Mouse (Mus musculus): Measurements from ENCODE around the gene Ldhc. TPM values are rescaled to one million over a fixed set of nuclear protein-coding genes. Genes with fewer than 3 reads are reported as not detected.
"Not testable (repeated sequence)": the region's sequence is repeated elsewhere in the genome, so short reads cannot be mapped to it uniquely, and the experiment has no call there.

The Ldhc gene
- polyA plus RNA-seq, 1 experiment = 0.08 TPM

- Histone ChIP-seq H3K4me3 (ENCODE audit: insufficient read depth, low read length) (no peak overlapping the region), H3K4me1 (ENCODE audit: control insufficient read depth, insufficient read depth, low read length) (no peaks in the 10 kb centered on the region), H3K27ac (ENCODE audit: insufficient read depth, low read length) (no peak overlapping the region)
- TF ChIP-seq POLR2A (IDR thresholded peaks at IDR 0.05; ENCODE audit: extremely low read depth, insufficient read depth, low read length) (no peak), CTCF (IDR thresholded peaks at IDR 0.05; ENCODE audit: extremely low read depth, insufficient read depth, low read length) (no peak)
Measured at GRCm38 (mm10) chr7:46852666-46853065, 8.3 kb upstream of the Ldhc start.

DNA sequence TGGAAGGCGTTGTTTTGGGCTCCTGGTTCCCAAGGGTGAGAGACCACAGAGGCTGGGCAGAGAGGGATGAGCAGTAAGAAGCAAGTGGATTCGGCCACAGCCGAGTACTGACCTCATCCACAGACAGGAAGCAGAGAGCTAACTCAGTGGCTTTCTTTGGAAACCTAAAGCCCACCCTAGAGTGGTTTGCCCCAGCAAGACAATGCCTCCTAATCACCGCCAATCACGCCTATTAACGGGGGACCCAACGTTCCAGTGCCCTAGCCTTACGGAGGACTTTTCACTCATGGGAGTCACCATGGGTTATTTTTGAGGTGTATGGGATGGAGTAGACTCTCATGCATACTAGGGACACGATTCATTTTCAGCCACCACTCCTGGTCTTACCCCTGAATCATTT lies 7.6 kb upstream of the Ldhc start:
- Histone ChIP-seq H3K4me3 (ENCODE audit: insufficient read depth, low read length) (no peak overlapping the region), H3K4me1 (ENCODE audit: control insufficient read depth, insufficient read depth, low read length) (no peaks in the 10 kb centered on the region), H3K27ac (ENCODE audit: insufficient read depth, low read length) (no peak overlapping the region)
- TF ChIP-seq POLR2A (IDR thresholded peaks at IDR 0.05; ENCODE audit: extremely low read depth, insufficient read depth, low read length) (no peak), CTCF (IDR thresholded peaks at IDR 0.05; ENCODE audit: extremely low read depth, insufficient read depth, low read length) (no peak)

DNA sequence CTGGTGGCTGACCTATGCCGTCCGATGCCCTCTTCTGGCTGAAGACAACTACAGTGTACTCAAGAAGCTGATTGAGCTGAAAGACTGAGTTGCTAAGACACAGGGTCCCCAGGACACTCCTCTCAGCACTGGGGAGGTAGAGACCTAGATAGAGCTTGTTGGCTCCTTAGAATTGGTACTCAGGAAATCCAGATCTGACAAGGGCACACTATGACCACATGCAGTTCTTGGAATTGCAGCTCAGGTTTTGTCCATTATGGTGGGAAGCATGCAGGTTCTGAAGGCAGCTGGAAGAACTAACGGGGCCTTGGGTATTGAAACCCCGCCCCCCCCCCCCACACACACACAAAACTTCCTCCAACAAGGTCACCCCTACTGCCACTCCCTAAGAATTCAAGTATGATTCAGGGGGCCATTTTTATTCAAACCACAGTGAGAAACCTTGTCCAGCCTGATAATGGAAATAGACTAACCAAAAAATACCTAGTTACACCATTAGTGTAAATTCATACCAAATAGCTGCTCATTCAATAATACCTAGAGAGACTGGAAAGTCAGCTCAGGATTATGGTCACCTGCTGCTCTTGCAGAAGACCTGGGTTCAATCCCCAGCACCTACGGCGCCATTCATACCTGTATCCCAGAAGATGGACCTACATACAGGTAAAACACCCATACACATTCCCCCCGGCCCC lies 5.0 kb upstream of the Ldhc start:
- no peak overlapping the region for H3K4me3 ChIP-seq (ENCODE audit: insufficient read depth, low read length)
- no peak overlapping the region for H3K27ac ChIP-seq (ENCODE audit: insufficient read depth, low read length)
- TF ChIP-seq CTCF (IDR thresholded peaks at IDR 0.05; ENCODE audit: extremely low read depth, insufficient read depth, low read length) (no peak), POLR2A (IDR thresholded peaks at IDR 0.05; ENCODE audit: extremely low read depth, insufficient read depth, low read length) (no peak)
- H3K4me1 ChIP-seq (ENCODE audit: control insufficient read depth, insufficient read depth, low read length) = no peaks in the 10 kb centered on the region

- no peak for TF ChIP-seq CTCF (IDR thresholded peaks at IDR 0.05; ENCODE audit: extremely low read depth, insufficient read depth, low read length)
- no peak for TF ChIP-seq POLR2A (IDR thresholded peaks at IDR 0.05; ENCODE audit: extremely low read depth, insufficient read depth, low read length)
- no peak overlapping the region for H3K4me3 ChIP-seq (ENCODE audit: insufficient read depth, low read length)
- H3K4me1 ChIP-seq (ENCODE audit: control insufficient read depth, insufficient read depth, low read length) = no peaks in the 10 kb centered on the region
- no peak overlapping the region for H3K27ac ChIP-seq (ENCODE audit: insufficient read depth, low read length)
Measured at GRCm38 (mm10) chr7:46857436-46857835, 3.6 kb upstream of the Ldhc start.

GRCm38 (mm10) chr7:46859031-46859430 lies 2.0 kb upstream of the Ldhc start:
- Histone ChIP-seq H3K4me3 (ENCODE audit: insufficient read depth, low read length) (no peak overlapping the region), H3K27ac (ENCODE audit: insufficient read depth, low read length) (no peak overlapping the region), H3K4me1 (ENCODE audit: control insufficient read depth, insufficient read depth, low read length) (no peaks in the 10 kb centered on the region)
- TF ChIP-seq POLR2A (IDR thresholded peaks at IDR 0.05; ENCODE audit: extremely low read depth, insufficient read depth, low read length) (no peak), CTCF (IDR thresholded peaks at IDR 0.05; ENCODE audit: extremely low read depth, insufficient read depth, low read length) (no peak)

DNA sequence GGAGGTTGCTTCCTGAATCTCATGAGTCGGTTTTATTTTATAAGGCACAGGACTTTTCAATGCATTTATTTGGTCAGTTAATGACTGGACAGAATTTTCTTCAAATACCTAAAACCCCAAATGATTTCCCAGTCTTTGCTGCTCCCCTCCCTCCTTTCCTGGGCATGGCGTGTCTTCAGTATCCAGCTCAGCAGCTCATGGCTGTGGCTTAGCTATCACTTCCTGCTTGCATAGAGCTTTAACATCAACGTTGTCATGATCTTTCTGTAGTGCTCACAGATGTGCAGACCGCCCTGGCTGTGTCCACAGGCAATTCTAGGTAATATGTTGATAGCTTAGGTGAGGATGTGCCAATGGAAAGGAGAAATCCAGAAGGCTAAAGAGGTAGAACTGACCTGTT lies 11.0 kb downstream of the Ldhc start:
- Histone ChIP-seq H3K4me3 (ENCODE audit: insufficient read depth, low read length) (no peak overlapping the region), H3K4me1 (ENCODE audit: control insufficient read depth, insufficient read depth, low read length) (no peaks in the 10 kb centered on the region), H3K27ac (ENCODE audit: insufficient read depth, low read length) (no peak overlapping the region)
- TF ChIP-seq CTCF (IDR thresholded peaks at IDR 0.05; ENCODE audit: extremely low read depth, insufficient read depth, low read length) = no peak
- no peak for TF ChIP-seq POLR2A (IDR thresholded peaks at IDR 0.05; ENCODE audit: extremely low read depth, insufficient read depth, low read length)

GRCm38 (mm10) chr7:46876841-46877240 lies 15.8 kb downstream of the Ldhc start:
- TF ChIP-seq POLR2A (IDR thresholded peaks at IDR 0.05; ENCODE audit: extremely low read depth, insufficient read depth, low read length) (no peak), CTCF (IDR thresholded peaks at IDR 0.05; ENCODE audit: extremely low read depth, insufficient read depth, low read length) (no peak)
- H3K4me1 ChIP-seq (ENCODE audit: control insufficient read depth, insufficient read depth, low read length) = no peaks in the 10 kb centered on the region; the same call in 1 of the 2 replicates
- no peak overlapping the region for H3K4me3 ChIP-seq (ENCODE audit: insufficient read depth, low read length)
- H3K27ac ChIP-seq (ENCODE audit: insufficient read depth, low read length) = no peak overlapping the region

- H3K27ac ChIP-seq (ENCODE audit: insufficient read depth, low read length) = no peak overlapping the region
- TF ChIP-seq POLR2A (IDR thresholded peaks at IDR 0.05; ENCODE audit: extremely low read depth, insufficient read depth, low read length) (no peak), CTCF (IDR thresholded peaks at IDR 0.05; ENCODE audit: extremely low read depth, insufficient read depth, low read length) (no peak)
- H3K4me3 ChIP-seq (ENCODE audit: insufficient read depth, low read length) = no peak overlapping the region
- H3K4me1 ChIP-seq (ENCODE audit: control insufficient read depth, insufficient read depth, low read length) = no peaks in the 10 kb centered on the region; the same call in 1 of the 2 replicates
Measured at GRCm38 (mm10) chr7:46877255-46877654, 16.3 kb downstream of the Ldhc start.

GRCm38 (mm10) chr7:46879851-46880250 lies 18.8 kb downstream of the Ldhc start:
- Histone ChIP-seq H3K27ac (ENCODE audit: insufficient read depth, low read length) (no peak overlapping the region), H3K4me3 (ENCODE audit: insufficient read depth, low read length) (no peak overlapping the region), H3K4me1 (ENCODE audit: control insufficient read depth, insufficient read depth, low read length) (no peaks in the 10 kb centered on the region; the same call in 1 of the 2 replicates)
- TF ChIP-seq POLR2A (IDR thresholded peaks at IDR 0.05; ENCODE audit: extremely low read depth, insufficient read depth, low read length) = no peak
- no peak for TF ChIP-seq CTCF (IDR thresholded peaks at IDR 0.05; ENCODE audit: extremely low read depth, insufficient read depth, low read length)

GRCm38 (mm10) chr7:46880992-46881391 lies 20.0 kb downstream of the Ldhc start:
- Histone ChIP-seq H3K4me1 (ENCODE audit: control insufficient read depth, insufficient read depth, low read length) (no peaks in the 10 kb centered on the region; the same call in 1 of the 2 replicates), H3K4me3 (ENCODE audit: insufficient read depth, low read length) (no peak overlapping the region), H3K27ac (ENCODE audit: insufficient read depth, low read length) (no peak overlapping the region)
- no peak for TF ChIP-seq CTCF (IDR thresholded peaks at IDR 0.05; ENCODE audit: extremely low read depth, insufficient read depth, low read length)
- no peak for TF ChIP-seq POLR2A (IDR thresholded peaks at IDR 0.05; ENCODE audit: extremely low read depth, insufficient read depth, low read length)

DNA sequence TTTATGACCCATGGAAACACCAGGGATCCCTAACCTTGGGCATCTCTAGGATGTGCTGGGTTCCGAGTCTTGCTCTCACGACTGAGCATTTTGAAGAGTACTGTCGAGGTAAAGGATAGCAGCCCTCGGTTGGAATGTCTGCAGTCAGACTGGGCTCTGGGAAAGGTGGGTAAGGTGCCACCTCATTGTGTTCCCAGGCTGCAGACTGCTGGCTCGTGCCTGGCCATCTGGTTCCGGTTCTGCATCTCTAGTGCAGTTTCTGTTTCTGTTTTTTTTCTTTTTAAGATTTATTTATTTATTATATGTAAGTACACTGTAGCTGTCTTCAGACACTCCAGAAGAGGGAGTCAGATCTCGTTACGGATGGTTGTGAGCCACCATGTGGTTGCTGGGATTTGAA lies 20.9 kb downstream of the Ldhc start:
- not testable (repeated sequence) for H3K27ac ChIP-seq (ENCODE audit: insufficient read depth, low read length)

More for the DNA sequence above, 20.9 kb downstream of the Ldhc start:
- H3K4me1 ChIP-seq (ENCODE audit: control insufficient read depth, insufficient read depth, low read length); H3K4me3 ChIP-seq (ENCODE audit: insufficient read depth, low read length): not testable (repeated sequence)

Data from cortical plate, adult 2 months (tissue).